Mouse (Mus musculus): ENCODE measurements around the gene Akt1. TPM values are rescaled to one million over a fixed set of nuclear protein-coding genes. Genes with fewer than 3 reads are reported as not detected.

Akt1 gene
- polyA plus RNA-seq, 1 experiment from 2014 or later: 121 TPM

- no peak for TF ChIP-seq CTCF (IDR thresholded peaks at IDR 0.05; ENCODE audit: low read depth)
- Histone ChIP-seq H3K27me3 (replicated peaks; ENCODE audit: control insufficient read depth, insufficient read depth, low read length) (peaks cover 10% of the 10 kb centered on the region), H3K4me2 (replicated peaks; ENCODE audit: low read depth) (no peak overlapping the region), H3K36me3 (ENCODE audit: control insufficient read depth, insufficient read depth) (no peaks in the 10 kb centered on the region), H3K27ac (ENCODE audit: low read depth, low read length) (no peak overlapping the region), H3K9ac (ENCODE audit: low read depth, low read length) (no peak overlapping the region), H3K4me3 (ENCODE audit: low read depth, low read length) (no peak overlapping the region), H3K9me3 (ENCODE audit: control insufficient read depth) (no peaks in the 10 kb centered on the region), H3K4me1 (replicated peaks; ENCODE audit: control insufficient read depth, insufficient read depth, low read length) (peaks cover 6% of the 10 kb centered on the region; the same call in 1 of the 2 replicates)
- WGBS: 82% methylated on average over 3 of the region's 3 CpGs
- ATAC-seq: no peak
Measured at GRCm38 (mm10) chr12:112621900-112622299, 52.8 kb downstream of the Akt1 start.

- ATAC-seq: no peak
- Histone ChIP-seq H3K4me2 (replicated peaks; ENCODE audit: low read depth) (peak overlapping the region; percentile 94), H3K4me3 (ENCODE audit: low read depth, low read length) (peak overlapping the region; percentile 47), H3K4me1 (replicated peaks; ENCODE audit: control insufficient read depth, insufficient read depth, low read length) (no peaks in the 10 kb centered on the region; the same call in 1 of the 2 replicates), H3K36me3 (ENCODE audit: control insufficient read depth, insufficient read depth) (no peaks in the 10 kb centered on the region), H3K9ac (ENCODE audit: low read depth, low read length) (peak overlapping the region; percentile 42; the same call in 1 of the 2 replicates), H3K27me3 (replicated peaks; ENCODE audit: control insufficient read depth, insufficient read depth, low read length) (peaks cover 10% of the 10 kb centered on the region), H3K27ac (ENCODE audit: low read depth, low read length) (no peak overlapping the region), H3K9me3 (ENCODE audit: control insufficient read depth) (no peaks in the 10 kb centered on the region)
- WGBS: 27% methylated on average over 13 of the region's 16 CpGs
- no peak for TF ChIP-seq CTCF (IDR thresholded peaks at IDR 0.05; ENCODE audit: low read depth)
Measured at GRCm38 (mm10) chr12:112620354-112621061, 54.2 kb downstream of the Akt1 start.

- no peak within 1 kb of the TSS for H3K27ac ChIP-seq (ENCODE audit: low read depth, low read length)
- no peaks in the 10 kb centered on the region for H3K9me3 ChIP-seq (ENCODE audit: control insufficient read depth)
- peak within 1 kb of the TSS; percentile 42; the same call in 1 of the 2 replicates for H3K9ac ChIP-seq (ENCODE audit: low read depth, low read length)
- ATAC-seq: peak; percentile 38; the same call in 1 of the 2 replicates
- WGBS: 1% methylated on average over 55 of the region's 56 CpGs
- no peaks in the 10 kb centered on the region; the same call in 1 of the 2 replicates for H3K4me1 ChIP-seq (replicated peaks; ENCODE audit: control insufficient read depth, insufficient read depth, low read length)
- peak within 1 kb of the TSS; percentile 94 for H3K4me2 ChIP-seq (replicated peaks; ENCODE audit: low read depth)
- no peaks in the 10 kb centered on the region for H3K36me3 ChIP-seq (ENCODE audit: control insufficient read depth, insufficient read depth)
- H3K27me3 ChIP-seq (replicated peaks; ENCODE audit: control insufficient read depth, insufficient read depth, low read length): peaks cover 10% of the 10 kb centered on the region
- TF ChIP-seq CTCF (IDR thresholded peaks at IDR 0.05; ENCODE audit: low read depth): no peak
- peak within 1 kb of the TSS; percentile 47 for H3K4me3 ChIP-seq (ENCODE audit: low read depth, low read length)
Measured at GRCm38 (mm10) chr12:112619686-112620353, 54.9 kb downstream of the Akt1 start, which contains the start of gene Adssl1. Gene Adssl1, plus strand, starts transcription at chr12:112620045.

GRCm38 (mm10) chr12:112618981-112619685 lies 55.6 kb downstream of the Akt1 start:
- no peak for ATAC-seq
- Histone ChIP-seq H3K4me1 (replicated peaks; ENCODE audit: control insufficient read depth, insufficient read depth, low read length) (no peaks in the 10 kb centered on the region; the same call in 1 of the 2 replicates), H3K4me3 (ENCODE audit: low read depth, low read length) (peak overlapping the region; percentile 47), H3K36me3 (ENCODE audit: control insufficient read depth, insufficient read depth) (no peaks in the 10 kb centered on the region), H3K27me3 (replicated peaks; ENCODE audit: control insufficient read depth, insufficient read depth, low read length) (peaks cover 10% of the 10 kb centered on the region), H3K9me3 (ENCODE audit: control insufficient read depth) (no peaks in the 10 kb centered on the region), H3K4me2 (replicated peaks; ENCODE audit: low read depth) (peak overlapping the region; percentile 94), H3K27ac (ENCODE audit: low read depth, low read length) (no peak overlapping the region), H3K9ac (ENCODE audit: low read depth, low read length) (no peak overlapping the region)
- TF ChIP-seq CTCF (IDR thresholded peaks at IDR 0.05; ENCODE audit: low read depth): no peak
- WGBS: 36% methylated on average over 13 of the region's 13 CpGs

GRCm38 (mm10) chr12:112617898-112618380 lies 56.7 kb downstream of the Akt1 start:
- Histone ChIP-seq H3K4me1 (replicated peaks; ENCODE audit: control insufficient read depth, insufficient read depth, low read length) (no peaks in the 10 kb centered on the region; the same call in 1 of the 2 replicates), H3K4me2 (replicated peaks; ENCODE audit: low read depth) (no peak overlapping the region), H3K27me3 (replicated peaks; ENCODE audit: control insufficient read depth, insufficient read depth, low read length) (peaks cover 10% of the 10 kb centered on the region), H3K9ac (ENCODE audit: low read depth, low read length) (no peak overlapping the region), H3K27ac (ENCODE audit: low read depth, low read length) (no peak overlapping the region), H3K36me3 (ENCODE audit: control insufficient read depth, insufficient read depth) (no peaks in the 10 kb centered on the region), H3K4me3 (ENCODE audit: low read depth, low read length) (no peak overlapping the region), H3K9me3 (ENCODE audit: control insufficient read depth) (no peaks in the 10 kb centered on the region)
- peak; percentile 35 for ATAC-seq
- 30% methylated on average over 8 of the region's 8 CpGs for WGBS
- TF ChIP-seq CTCF (IDR thresholded peaks at IDR 0.05; ENCODE audit: low read depth): peak; percentile 87

- WGBS: 81% methylated on average over 11 of the region's 11 CpGs
- Histone ChIP-seq H3K27me3 (replicated peaks; ENCODE audit: control insufficient read depth, insufficient read depth, low read length) (peaks cover 10% of the 10 kb centered on the region), H3K9me3 (ENCODE audit: control insufficient read depth) (no peaks in the 10 kb centered on the region), H3K4me3 (ENCODE audit: low read depth, low read length) (no peak overlapping the region), H3K4me1 (replicated peaks; ENCODE audit: control insufficient read depth, insufficient read depth, low read length) (no peaks in the 10 kb centered on the region; the same call in 1 of the 2 replicates), H3K4me2 (replicated peaks; ENCODE audit: low read depth) (no peak overlapping the region), H3K9ac (ENCODE audit: low read depth, low read length) (no peak overlapping the region), H3K27ac (ENCODE audit: low read depth, low read length) (no peak overlapping the region), H3K36me3 (ENCODE audit: control insufficient read depth, insufficient read depth) (no peaks in the 10 kb centered on the region)
- TF ChIP-seq CTCF (IDR thresholded peaks at IDR 0.05; ENCODE audit: low read depth): no peak
- ATAC-seq: no peak
Measured at GRCm38 (mm10) chr12:112617184-112617583, 57.5 kb downstream of the Akt1 start.
